Mouse (Mus musculus) C2C12 (cell line): Measurements from ENCODE around the gene Gtpbp3. TPM values are rescaled to one million over a fixed set of nuclear protein-coding genes. Genes with fewer than 3 reads are reported as not detected.
"Not testable (repeated sequence)": the region's sequence is repeated elsewhere in the genome, so short reads cannot be mapped to it uniquely, and the experiment has no call there.

Experiments used
- H3K27me3 ChIP-seq: one replicate; pipeline ENCODE4 v1.6.1; 2011; ENCODE audit not compliant: control insufficient read depth, insufficient read depth, insufficient read length
- H3K36me3 ChIP-seq: one replicate; pipeline ENCODE4 v1.6.1; 2011; ENCODE audit not compliant: control insufficient read depth, insufficient read depth
- H3K4me3 ChIP-seq: one replicate; pipeline ENCODE4 v1.5.1; 2011; ENCODE audit warnings: mild to moderate bottlenecking, control low read depth; ENCODE audit not compliant: poor library complexity, insufficient read depth, severe bottlenecking
- H3K79me2 ChIP-seq: one replicate; pipeline ENCODE4 v1.6.1; 2011; ENCODE audit not compliant: control insufficient read depth, insufficient read depth
- H3K79me3 ChIP-seq: one replicate; pipeline ENCODE4 v1.6.1; 2011; ENCODE audit warnings: low read depth, control low read depth
- H3ac ChIP-seq: one replicate; pipeline ENCODE3; 2011; ENCODE audit warnings: low read depth; ENCODE audit not compliant: control insufficient read depth, insufficient read length
- CEBPB ChIP-seq: IDR thresholded peaks from one replicate; pipeline ENCODE4 v1.6.1; 2011; ENCODE audit warnings: low read depth, mild to moderate bottlenecking, control low read depth, moderate library complexity
- CTCF ChIP-seq: IDR thresholded peaks from one replicate; pipeline ENCODE4 v1.5.1; 2011; ENCODE audit not compliant: control insufficient read depth, insufficient read depth, insufficient read length
- FOSL1 ChIP-seq: IDR thresholded peaks from one replicate; pipeline ENCODE4 v1.8.0; 2011; ENCODE audit warnings: mild to moderate bottlenecking, low read length; ENCODE audit not compliant: poor library complexity, insufficient read depth, severe bottlenecking
- MAX ChIP-seq: IDR thresholded peaks from one replicate; pipeline ENCODE4 v1.6.1; 2011; ENCODE audit warnings: mild to moderate bottlenecking, control low read depth
- MYOD1 ChIP-seq: IDR thresholded peaks from one replicate; pipeline ENCODE4 v1.6.1; 2011; ENCODE audit warnings: low read depth; ENCODE audit not compliant: control insufficient read depth, insufficient read length
- MYOG ChIP-seq: IDR thresholded peaks from one replicate; pipeline ENCODE4 v1.6.1; 2011; ENCODE audit not compliant: control insufficient read depth, insufficient read length; ENCODE audit errors: extremely low read depth
- USF1 ChIP-seq: IDR thresholded peaks from one replicate; pipeline ENCODE4 v1.6.1; 2011; ENCODE audit warnings: low read depth, mild to moderate bottlenecking, control low read depth, moderate library complexity
- polyA plus RNA-seq: library from polyadenylated mRNA; unstranded; fragments of >200 nt; fragmentation: generic; extraction: Trizol; gene quantifications from one replicate; pipeline ENCODE4 v1.2.1, GENCODE M21; 2012; ENCODE audit warnings: missing spikeins

Gtpbp3 gene
- polyA plus RNA-seq, 1 experiment, result 21.4 TPM

DNA sequence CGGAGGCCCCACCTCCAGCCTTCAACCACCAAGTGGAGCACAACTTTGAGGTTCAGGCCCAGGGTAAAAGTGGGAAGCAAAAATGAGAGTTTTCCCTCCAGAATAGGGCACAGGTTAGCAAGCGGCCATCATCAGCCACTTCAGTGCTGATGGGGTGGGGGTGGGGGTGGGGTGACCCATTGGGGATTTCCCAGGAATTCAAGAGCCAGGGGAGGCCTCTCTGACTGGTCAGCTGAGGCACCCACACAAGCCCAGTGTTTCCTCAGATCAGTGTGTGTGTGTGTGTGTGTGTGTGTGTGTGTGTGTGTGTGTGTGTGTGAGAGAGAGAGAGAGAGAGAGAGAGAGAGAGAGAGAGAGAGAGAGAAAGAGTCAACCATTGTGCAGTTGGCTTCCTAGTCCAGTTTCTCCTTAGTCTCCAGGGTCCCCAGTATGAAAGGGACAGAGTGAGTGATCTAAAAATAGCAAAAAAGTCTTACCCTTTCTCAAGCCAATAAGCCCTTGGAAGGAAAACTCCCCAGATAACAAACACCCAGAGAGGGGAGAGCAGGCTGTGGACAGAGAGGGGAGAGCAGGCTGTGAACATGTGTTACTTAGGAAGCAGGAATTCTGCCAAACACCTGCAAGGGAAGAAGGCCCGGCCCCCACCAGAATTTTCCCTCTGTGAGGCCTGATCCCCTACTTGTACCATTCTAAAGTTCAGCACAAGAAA is 39.4 kb downstream of the Gtpbp3 start:
- TF ChIP-seq CEBPB (no peak), FOSL1 (no peak), MYOD1 (no peak), MYOG (no peak), MAX (no peak), CTCF (no peak), USF1 (no peak)
- H3K27me3 ChIP-seq, result peaks cover 8% of the 10 kb centered on the region
- H3ac ChIP-seq, result no peak overlapping the region
- H3K79me3 ChIP-seq, result no peaks in the 10 kb centered on the region
- no peak overlapping the region for H3K4me3 ChIP-seq
- no peaks in the 10 kb centered on the region for H3K36me3 ChIP-seq
- H3K79me2 ChIP-seq, result no peaks in the 10 kb centered on the region

DNA sequence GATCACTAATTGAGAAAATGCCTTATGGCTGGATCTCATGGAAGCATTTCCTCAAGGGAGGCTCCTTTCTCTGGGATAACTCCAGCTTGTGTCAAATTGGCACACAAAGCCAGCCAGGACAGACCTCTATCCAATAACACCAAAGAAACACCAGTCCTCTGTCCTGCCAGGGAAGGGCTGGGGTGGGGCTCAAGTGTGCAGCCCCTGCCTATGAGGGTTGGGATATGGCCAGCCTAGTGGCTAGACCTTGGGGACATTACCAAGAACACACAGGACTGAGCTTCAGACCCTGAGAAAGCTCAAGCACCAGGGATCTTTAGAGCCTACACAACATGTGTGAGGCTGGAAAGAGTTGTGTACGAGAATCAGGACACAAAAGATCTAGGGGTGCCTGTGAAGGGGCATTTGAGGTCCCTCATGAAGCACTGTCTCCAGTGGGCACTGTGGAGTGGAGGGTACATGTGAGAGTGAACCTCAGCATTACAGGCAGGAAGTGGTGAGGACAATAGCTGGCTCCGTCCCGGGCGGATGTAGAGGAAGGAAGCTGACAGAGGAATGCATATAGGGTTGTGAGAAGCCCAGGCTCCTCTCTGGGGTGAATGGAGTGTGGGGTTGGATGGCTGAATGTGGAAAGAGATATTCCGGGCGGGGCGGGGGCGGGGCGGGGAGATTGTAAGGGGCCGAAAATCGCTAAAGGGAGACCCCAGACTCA is 40.6 kb downstream of the Gtpbp3 start:
- H3K27me3 ChIP-seq, result peaks cover 8% of the 10 kb centered on the region
- no peaks in the 10 kb centered on the region for H3K79me3 ChIP-seq
- H3K36me3 ChIP-seq, result no peaks in the 10 kb centered on the region
- no peak overlapping the region for H3K4me3 ChIP-seq
- TF ChIP-seq MYOD1, result no peak
- no peak for TF ChIP-seq FOSL1
- TF ChIP-seq MAX, result no peak
- TF ChIP-seq MYOG, result no peak
- TF ChIP-seq CEBPB, result no peak
- TF ChIP-seq CTCF, result no peak
- TF ChIP-seq USF1, result no peak
- no peaks in the 10 kb centered on the region for H3K79me2 ChIP-seq
- H3ac ChIP-seq, result no peak overlapping the region

DNA sequence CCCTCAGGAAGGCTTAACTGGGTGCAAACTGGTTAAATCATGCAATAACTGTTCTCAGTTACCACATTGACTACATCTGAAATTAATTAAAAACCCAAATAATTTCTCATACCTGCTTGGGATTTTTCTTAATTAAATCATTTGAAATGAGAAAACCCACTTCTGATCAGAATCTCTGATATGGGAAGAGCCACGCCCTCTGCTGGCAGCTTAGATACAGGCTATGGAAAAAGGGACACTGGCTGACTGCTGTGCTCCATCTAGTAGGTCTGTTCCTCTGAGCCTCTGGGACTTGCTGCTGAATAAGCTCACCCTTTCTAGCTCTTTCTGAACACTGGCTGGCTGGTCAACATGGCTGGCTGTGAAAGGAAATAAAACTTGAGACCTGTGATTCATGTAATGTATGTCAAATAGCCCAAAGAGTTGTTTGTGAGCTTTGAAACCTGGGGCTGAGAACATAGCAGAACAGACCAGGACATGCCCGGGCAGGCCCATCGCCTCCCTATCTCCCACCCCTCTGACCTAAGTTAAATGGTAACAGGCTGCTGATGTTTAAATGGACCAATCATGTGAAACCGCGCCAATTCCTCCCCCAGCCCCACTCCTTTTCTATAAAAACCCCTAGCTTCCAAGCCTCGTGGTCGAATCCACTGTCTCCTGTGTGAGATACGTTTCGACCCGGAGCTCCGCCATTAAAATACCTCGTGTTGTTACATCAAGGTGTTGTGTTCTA is 43.0 kb downstream of the Gtpbp3 start:
- not testable (repeated sequence) for H3K27me3 ChIP-seq, H3K4me3 ChIP-seq, H3K79me3 ChIP-seq, H3ac ChIP-seq, H3K79me2 ChIP-seq, H3K36me3 ChIP-seq

DNA sequence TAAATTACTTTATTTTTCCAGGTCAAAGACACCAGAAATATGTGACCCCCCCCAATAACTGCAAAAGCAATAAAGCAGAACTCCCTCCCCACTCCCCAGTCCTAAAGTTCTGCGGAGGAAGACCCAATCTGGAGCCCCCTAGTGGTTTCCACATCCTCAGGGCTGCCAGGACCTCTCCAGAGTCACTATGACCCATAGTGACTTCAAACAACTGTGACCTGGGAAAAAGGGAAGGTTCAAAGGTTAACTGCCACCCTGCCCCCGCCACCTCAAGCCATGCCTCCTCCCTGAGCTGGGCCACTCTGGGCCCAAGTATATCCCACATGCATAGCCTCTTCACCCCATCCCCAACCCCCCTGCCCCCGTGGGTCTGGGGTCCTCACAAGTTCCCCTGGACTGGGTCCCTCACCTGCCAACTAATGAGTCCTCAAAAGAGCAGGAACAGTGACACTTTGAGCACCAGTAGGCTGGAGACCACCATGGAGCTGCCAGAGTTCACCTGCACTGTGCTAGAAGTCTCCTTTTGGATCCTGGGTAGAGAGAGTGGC is 46.4 kb downstream of the Gtpbp3 start:
- no peaks in the 10 kb centered on the region for H3K79me2 ChIP-seq
- TF ChIP-seq USF1, result no peak
- TF ChIP-seq MAX, result no peak
- no peak for TF ChIP-seq CTCF
- no peak for TF ChIP-seq MYOD1
- TF ChIP-seq CEBPB, result no peak
- TF ChIP-seq FOSL1, result no peak
- no peak for TF ChIP-seq MYOG
- H3K4me3 ChIP-seq, result no peak overlapping the region
- no peaks in the 10 kb centered on the region for H3K27me3 ChIP-seq
- no peaks in the 10 kb centered on the region for H3K36me3 ChIP-seq
- no peaks in the 10 kb centered on the region for H3K79me3 ChIP-seq
- no peak overlapping the region for H3ac ChIP-seq

DNA sequence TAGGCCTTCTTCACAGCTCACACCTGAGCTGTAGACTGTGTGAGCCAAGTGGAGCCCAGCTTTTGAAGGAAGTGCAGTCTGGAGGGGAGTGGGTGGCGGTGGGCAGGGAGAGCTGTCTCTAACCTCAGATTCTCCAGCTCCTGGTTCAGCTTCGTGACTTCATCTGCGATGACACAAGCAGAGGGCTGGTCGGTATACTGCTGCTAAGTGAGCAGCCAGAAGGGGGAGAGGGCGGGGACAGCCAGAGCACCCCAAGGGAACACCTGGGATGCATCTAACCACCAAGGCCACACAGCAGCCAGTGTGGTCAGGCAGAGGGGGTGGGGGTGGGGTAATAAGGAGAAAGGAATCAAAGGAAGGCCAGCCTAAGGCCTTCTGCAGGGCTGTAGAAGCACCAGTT is 47.8 kb downstream of the Gtpbp3 start:
- Histone ChIP-seq H3K79me2 (no peaks in the 10 kb centered on the region), H3K4me3 (no peak overlapping the region)

More for the DNA sequence above, 47.8 kb downstream of the Gtpbp3 start:
- no peaks in the 10 kb centered on the region for H3K27me3 ChIP-seq
- H3ac ChIP-seq, result no peak overlapping the region
- H3K79me3 ChIP-seq, result no peaks in the 10 kb centered on the region
- TF ChIP-seq USF1 (no peak), MAX (no peak), CTCF (no peak), MYOD1 (no peak), MYOG (no peak), CEBPB (no peak), FOSL1 (no peak)
- no peaks in the 10 kb centered on the region for H3K36me3 ChIP-seq
